Mouse (Mus musculus): Measurements from ENCODE around the gene Fam92a.
A peak's percentile ranks its signal among the peaks of the same experiment; 100 is the strongest.
"Not testable (repeated sequence)": the region's sequence is repeated elsewhere in the genome, so short reads cannot be mapped to it uniquely, and the experiment has no call there.

Gene Fam92a

GRCm38 (mm10) chr4:12171318-12172091 is at the start of gene Fam92a:
Fam92a (minus strand) TSS chr4:12172015.
- DNase-seq (ENCODE audit: low spot score) = peak; percentile 80

GRCm38 (mm10) chr4:12178992-12179391 is 7.2 kb upstream of the Fam92a start:
- no peak for DNase-seq (ENCODE audit: low spot score)

DNA sequence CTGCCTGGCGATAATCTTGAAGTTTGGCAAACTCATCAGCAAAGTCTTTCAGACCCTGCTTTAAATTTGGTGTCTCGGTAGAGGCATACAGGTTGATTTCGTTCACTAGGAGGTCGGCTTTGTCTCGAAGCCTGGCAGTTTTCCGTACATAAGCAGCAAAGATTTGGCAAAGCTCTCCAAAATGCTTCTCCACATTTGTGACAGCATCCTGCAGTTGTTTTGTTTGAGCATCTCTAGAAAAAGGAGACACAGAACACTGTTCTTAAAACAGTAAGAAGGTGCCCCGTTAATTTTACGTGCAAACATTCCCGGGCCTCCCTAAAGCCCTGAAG is 863 bp downstream of the Fam92a start:
- no peak for DNase-seq (ENCODE audit: low spot score)

DNA sequence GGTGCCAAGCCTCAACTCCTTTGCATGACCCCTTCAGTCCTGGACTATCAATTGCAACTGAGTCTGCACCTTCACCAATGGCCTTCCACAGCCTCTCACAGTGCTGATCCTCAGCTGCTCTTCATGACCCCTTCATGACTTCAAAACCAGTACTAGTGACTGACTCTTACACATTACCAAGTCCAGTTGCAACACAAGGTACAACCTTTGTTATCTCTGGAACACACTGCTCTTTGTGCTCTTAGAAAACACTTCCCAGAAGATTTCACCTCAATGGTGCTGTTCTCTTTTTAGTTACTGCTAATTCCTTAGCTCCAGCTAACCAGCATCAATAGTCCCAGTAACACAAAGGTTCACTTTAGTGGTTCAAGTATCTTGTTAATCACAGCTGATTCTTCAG is 24.2 kb downstream of the Fam92a start:
- DNase-seq (ENCODE audit: low spot score) = no peak

DNA sequence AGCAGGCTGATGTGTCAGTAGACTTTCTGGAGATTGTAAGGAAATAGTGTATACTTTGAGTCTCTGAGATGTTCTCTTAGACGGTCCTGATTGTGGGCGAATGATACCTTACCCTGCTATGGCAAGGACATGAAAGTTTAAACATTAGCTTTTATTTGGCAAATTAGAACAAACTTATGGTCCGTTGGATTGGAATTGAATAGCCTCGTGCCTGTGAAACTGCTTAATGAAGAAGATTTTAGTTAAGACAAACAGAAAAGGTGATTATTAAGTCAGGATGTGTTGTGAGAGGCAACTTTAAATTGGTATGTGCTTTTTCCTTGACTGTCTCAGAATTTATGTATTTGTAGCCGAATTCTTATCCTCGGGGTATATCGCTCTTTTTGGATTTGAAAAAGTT is 30.3 kb downstream of the Fam92a start:
- DNase-seq (ENCODE audit: low spot score) = not testable (repeated sequence)

GRCm38 (mm10) chr4:12140592-12141062 is 31.2 kb downstream of the Fam92a start:
- peak; percentile 46 for DNase-seq (ENCODE audit: low spot score)

GRCm38 (mm10) chr4:12140141-12140567 is 31.7 kb downstream of the Fam92a start, which contains the start of gene Rbm12b1:
Rbm12b1 (plus strand) TSS chr4:12140264.
- DNase-seq (ENCODE audit: low spot score) = peak; percentile 73

Measured in testis, postnatal 10 days (tissue).